Mouse (Mus musculus) megakaryocyte, embryonic 14.5 days (primary cell): ENCODE data around the gene Uqcrc2.

Source experiments
- FLI1 ChIP-seq: IDR thresholded peaks from 2 replicates; pipeline ENCODE4 v1.6.1; 2012; ENCODE audit warnings: low read length, inconsistent platforms, mixed read lengths
- GATA1 ChIP-seq: IDR thresholded peaks from 3 replicates; pipeline ENCODE4 v1.6.1; 2012; ENCODE audit warnings: mixed read lengths, low read length, inconsistent platforms, borderline replicate concordance

DNA sequence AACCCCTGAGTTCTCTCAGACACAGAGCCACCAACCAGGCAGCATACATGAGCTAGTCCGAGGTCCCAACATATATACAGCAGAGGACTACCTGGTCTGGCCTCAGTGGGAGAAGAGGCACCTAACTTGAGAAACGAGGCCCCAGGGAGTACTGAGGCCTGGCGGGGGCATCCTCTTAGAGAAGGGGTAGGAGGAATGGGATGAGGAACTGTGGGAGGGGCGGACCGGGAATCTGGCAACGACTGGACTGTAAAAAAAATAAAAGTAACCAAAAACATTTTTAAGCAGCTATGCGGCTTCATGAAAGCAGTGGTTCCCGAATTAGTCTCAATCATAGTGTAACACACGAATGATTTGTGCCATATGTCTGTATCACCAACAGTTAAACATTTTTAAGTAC, 675 bp upstream of the Uqcrc2 start:
- no peak for TF ChIP-seq GATA1
- TF ChIP-seq FLI1, result no peak
